Mouse (Mus musculus) brain, embryonic 14.5 days (tissue): ENCODE measurements around the gene Gas7.

Experiments used
- CTCF ChIP-seq: fragments of 200-500 bp; IDR thresholded peaks from 2 replicates; pipeline ENCODE4 v1.5.1; 2012; ENCODE audit warnings: inconsistent platforms, mild to moderate bottlenecking, moderate library complexity, borderline replicate concordance; ENCODE audit not compliant: insufficient read depth, insufficient read length; ENCODE audit errors: extremely low read depth
- POLR2A ChIP-seq: fragments of 200-500 bp; IDR thresholded peaks from 2 replicates; pipeline ENCODE4 v1.6.1; 2012; ENCODE audit warnings: mild to moderate bottlenecking, inconsistent platforms, borderline replicate concordance; ENCODE audit not compliant: poor library complexity, insufficient read depth, insufficient read length, severe bottlenecking; ENCODE audit errors: extremely low read depth

- TF ChIP-seq CTCF, result no peak
- TF ChIP-seq POLR2A, result no peak
Measured at GRCm38 (mm10) chr11:67661465-67661864, 206.2 kb downstream of the Gas7 start.
